Mouse (Mus musculus) lung, postnatal 0 days (tissue): ENCODE data around the gene Dkc1.

ENCODE experiments used
- CTCF ChIP-seq: IDR thresholded peaks from 2 replicates; pipeline ENCODE4 v1.5.1; 2016; ENCODE audit warnings: antibody characterized with exemption, mild to moderate bottlenecking
- EP300 ChIP-seq: IDR thresholded peaks from 2 replicates; pipeline ENCODE4 v1.6.1; 2016; ENCODE audit warnings: antibody characterized with exemption, mild to moderate bottlenecking, control low read depth

GRCm38 (mm10) chrX:75098799-75099198 lies 3.1 kb downstream of the Dkc1 start:
- TF ChIP-seq CTCF (no peak), EP300 (no peak)
